36 mouse cellular contexts compared by ENCODE assay signal in the genomic region with DNA sequence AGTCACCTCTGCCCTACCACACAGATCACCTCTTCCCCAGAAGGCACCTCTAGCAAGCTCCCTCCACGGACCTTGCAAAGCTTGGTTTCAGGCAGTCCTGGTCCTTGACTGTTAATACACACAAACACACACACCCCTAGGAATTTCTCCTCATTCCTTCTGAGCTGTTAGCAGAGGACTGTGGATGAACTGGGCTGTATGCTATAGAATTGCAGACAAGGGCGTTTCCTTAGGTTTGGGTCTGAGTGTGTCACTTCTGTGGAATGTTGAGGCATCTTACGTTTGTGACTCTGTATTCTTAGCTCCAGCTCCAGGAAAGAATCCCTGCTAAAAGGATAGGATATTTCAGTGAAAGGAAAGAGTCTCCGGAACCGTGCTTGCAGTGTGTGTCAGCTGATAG. TPM values are rescaled to one million over a fixed set of nuclear protein-coding genes. Genes with fewer than 3 reads are reported as not detected.
DNase-seq lines count a peak whose midpoint lies in the region; ATAC-seq and TF ChIP-seq lines count a peak whose summit lies in the region.
"Had no signal": no experiment of that assay in that cellular context is flagged by ENCODE, and none has a peak within 500 bp of the region (broad histone marks: within the 10 kb centered on the region; RNA-seq: fewer than 3 reads in every experiment).

No protein-coding gene starts in this region.

- TF ChIP-seq RAD21 in CH12.LX (IDR thresholded peaks at IDR 0.05; ENCODE audit: low read depth, low read length) = no peak

- TF ChIP-seq POLR2A in CH12.LX (IDR thresholded peaks at IDR 0.05; ENCODE audit: low read depth, low read length) = no peak

- TF ChIP-seq CTCF in gastrocnemius, adult 2 months (IDR thresholded peaks at IDR 0.05) = no peak
- no peak for TF ChIP-seq CTCF in CH12.LX (conservative IDR thresholded peaks at IDR 0.05 in 1 of 2, IDR thresholded peaks at IDR 0.05 in 1 of 2; ENCODE audit: low read depth in 2 of 2, low read length in 2 of 2)

- H3K4me2 ChIP-seq in CH12.LX (ENCODE audit: insufficient read depth, low read depth, poor library complexity, severe bottlenecking) = no peak overlapping the region
- H3K4me2 ChIP-seq: hindbrain, embryonic 13.5 days; midbrain, embryonic 11.5 days; neural tube, embryonic 12.5 days had no signal

- no peak for TF ChIP-seq EP300 in CH12.LX (IDR thresholded peaks at IDR 0.05; ENCODE audit: low read length)

- ATAC-seq in erythroblast, adult 5-6 weeks (replicated peaks; ENCODE audit: low FRiP score, poor library complexity, severe bottlenecking) = no peak
- ATAC-seq: intestine, embryonic 16.5 days; midbrain, embryonic 16.5 days had no signal

- H3K9ac ChIP-seq in CH12.LX (ENCODE audit: insufficient read depth, low read depth) = no peak overlapping the region
- H3K9ac ChIP-seq: hindbrain, embryonic 13.5 days; liver, embryonic 14.5 days; neural tube, embryonic 12.5 days had no signal

- intact Hi-C loops in gastrocnemius, adult 2 months (cut with DNase I) = no loop called here

- in situ Hi-C loops in CH12.LX (cut with MboI; ENCODE audit: low pct_ligation_motif_present, low pct_unique_long_range_greater_than_20kb, low sequenced_read_pairs) = no loop called here

- peaks cover 45% of the 10 kb centered on the region for H3K79me2 ChIP-seq in CH12.LX (replicated peaks; ENCODE audit: control insufficient read depth, extremely low read depth, insufficient read depth, poor library complexity, severe bottlenecking)

- dilution Hi-C loops in CH12.LX (cut with MboI; ENCODE audit: extremely low pct_ligation_motif_present, extremely low pct_unique_long_range_greater_than_20kb, low sequenced_read_pairs) = no loop called here

- DNase-seq in gastrocnemius, adult 2 months = no peak
- no peak for DNase-seq in gastrocnemius, adult 18-20 months (ENCODE audit: low spot score)
- DNase-seq in 3134 (ENCODE audit: extremely low read depth, insufficient read length, low spot score) (peak; percentile 67), CH12.LX (ENCODE audit: extremely low read depth) (no peak), ZHBTc4 (ENCODE audit: low read depth, low spot score) (peak; percentile 75)
- DNase-seq in adrenal gland, postnatal 25 days = no peak
- DNase-seq in ovary, postnatal 14 days (ENCODE audit: low spot score) = no peak
- DNase-seq: adrenal gland, postnatal 14 days; B cell, adult 2 months; gastrocnemius, postnatal 36 days; heart, adult 18-20 months; heart, postnatal 4 days; kidney, adult 8-10 months; kidney, postnatal 10 days; layer of hippocampus, adult 9-11 months; liver; lung, adult 2 months; lung, postnatal 14 days; right cerebral cortex, postnatal 4 days; thymus, postnatal 4 days had no signal

- H3K27me3 ChIP-seq in CH12.LX (replicated peaks) = no peaks in the 10 kb centered on the region
- H3K27me3 ChIP-seq: hindbrain, embryonic 13.5 days; neural tube, embryonic 12.5 days had no signal

- H3K4me3 ChIP-seq in gastrocnemius, adult 2 months = no peak overlapping the region
- no peak overlapping the region for H3K4me3 ChIP-seq in CH12.LX (replicated peaks in 1 of 3; ENCODE audit: low read depth in 2 of 3, low read length in 2 of 3, poor library complexity in 1 of 3)
- H3K4me3 ChIP-seq: hindbrain, embryonic 13.5 days; neural tube, embryonic 12.5 days had no signal

- no peaks in the 10 kb centered on the region for H3K9me3 ChIP-seq in CH12.LX (replicated peaks; ENCODE audit: low read length)
- H3K9me3 ChIP-seq: hindbrain, embryonic 13.5 days; neural tube, embryonic 12.5 days had no signal

- peaks cover 29 to 90% of the 10 kb centered on the region in 2 experiments for H3K4me1 ChIP-seq in CH12.LX (ENCODE audit: control insufficient read depth in 1 of 2, insufficient read depth in 2 of 2)

- H3K27ac ChIP-seq in gastrocnemius, adult 2 months = peak overlapping the region; percentile 48; the same call in 1 of the 2 replicates
- peak overlapping the region; percentile 40 for H3K27ac ChIP-seq in CH12.LX (ENCODE audit: insufficient read depth, low read depth)
- H3K27ac ChIP-seq: liver, embryonic 14.5 days; neural tube, embryonic 12.5 days had no signal

- peaks cover 87 to 91% of the 10 kb centered on the region in 2 experiments for H3K36me3 ChIP-seq in CH12.LX (replicated peaks in 1 of 2; ENCODE audit: control insufficient read depth in 1 of 2, insufficient read depth in 1 of 2, low read length in 1 of 2)

TF ChIP-seq in CH12.LX, 34 proteins besides CTCF, POLR2A, EP300 and RAD21:
- TF ChIP-seq MAFK (IDR thresholded peaks at IDR 0.05; ENCODE audit: insufficient replicate concordance, low read length) (no peak), NELFE (IDR thresholded peaks at IDR 0.05; ENCODE audit: low read depth, low read length) (no peak), BHLHE40 (IDR thresholded peaks at IDR 0.05; ENCODE audit: low read depth, low read length) (no peak), MEF2A (IDR thresholded peaks at IDR 0.05; ENCODE audit: borderline replicate concordance, low read depth, low read length) (no peak), ZC3H11A (IDR thresholded peaks at IDR 0.05; ENCODE audit: low read depth, low read length) (no peak), ELF1 (IDR thresholded peaks at IDR 0.05; ENCODE audit: low read depth, low read length) (no peak), ZKSCAN1 (IDR thresholded peaks at IDR 0.05; ENCODE audit: borderline replicate concordance, low read depth, low read length) (no peak), NRF1 (IDR thresholded peaks at IDR 0.05; ENCODE audit: low read depth, low read length) (no peak), USF1 (IDR thresholded peaks at IDR 0.05; ENCODE audit: low read depth, low read length) (no peak), USF2 (conservative IDR thresholded peaks at IDR 0.05; ENCODE audit: low read depth, low read length) (no peak), HCFC1 (IDR thresholded peaks at IDR 0.05; ENCODE audit: low read depth, low read length) (no peak), KAT2A (IDR thresholded peaks at IDR 0.05; ENCODE audit: insufficient replicate concordance, low read length) (no peak), IRF4 (IDR thresholded peaks at IDR 0.05; ENCODE audit: low read depth, low read length) (no peak), PAX5 (IDR thresholded peaks at IDR 0.05; ENCODE audit: low read length) (no peak), E2F4 (IDR thresholded peaks at IDR 0.05; ENCODE audit: insufficient replicate concordance, low read depth, low read length) (no peak), SIN3A (IDR thresholded peaks at IDR 0.05; ENCODE audit: low read length) (no peak), ZNF384 (IDR thresholded peaks at IDR 0.05; ENCODE audit: low read depth, low read length) (no peak), JUN (IDR thresholded peaks at IDR 0.05; ENCODE audit: insufficient read depth, low read depth, low read length) (no peak), SMC3 (IDR thresholded peaks at IDR 0.05; ENCODE audit: low read depth, low read length) (no peak)

RNA-seq across cellular contexts. Expression of gene Gm13420, which starts 39.6 kb away (rescaled TPM):
- total RNA-seq in gastrocnemius, adult 2 months (2021) = not detected
- not detected for total RNA-seq in gastrocnemius, adult 18-20 months (2021)
- total RNA-seq in CH12.LX (2012; rRNA removed) (not detected in 2 replicates), CH12.LX (2014; rRNA removed) (not detected in 2 replicates)
- not detected in 2 replicates for polyA plus RNA-seq in CH12.LX (2012; ENCODE audit: insufficient read length, low read depth)
- not detected in 2 replicates for total RNA-seq in adrenal gland, postnatal 25 days (2021)
- not detected in 2 replicates for total RNA-seq in erythroblast, adult 5-6 weeks (2015; ENCODE audit: low replicate concordance)
- total RNA-seq in erythroblast, adult 5-6 weeks (2017; ENCODE audit: low replicate concordance) = not detected in 2 replicates
- total RNA-seq: adrenal gland, postnatal 14 days; gastrocnemius, postnatal 36 days; heart, adult 18-20 months; heart, postnatal 4 days; megakaryocyte progenitor cell, adult 5-6 weeks had no signal
- polyA plus RNA-seq: forebrain, embryonic 11.5 days; heart, postnatal 0 days; hindbrain, embryonic 13.5 days; limb, embryonic 11.5 days; midbrain, embryonic 11.5 days; neural tube, embryonic 12.5 days; thymus, postnatal 0 days had no signal

RNA-seq across cellular contexts. Expression of gene Gm13547, which starts 47.2 kb away (rescaled TPM):
- not detected for total RNA-seq in gastrocnemius, adult 2 months (2021)
- total RNA-seq in gastrocnemius, adult 18-20 months (2021) = not detected
- not detected in 2 replicates for total RNA-seq in CH12.LX (2012; rRNA removed)
- total RNA-seq in CH12.LX (2014; rRNA removed) = not detected in 2 replicates
- polyA plus RNA-seq in CH12.LX (2012; ENCODE audit: insufficient read length, low read depth) = 0.60 TPM in 1 of 2 replicates, not detected in the other
- not detected in 2 replicates for total RNA-seq in adrenal gland, postnatal 25 days (2021)
- not detected in 2 replicates for total RNA-seq in erythroblast, adult 5-6 weeks (2015; ENCODE audit: low replicate concordance)
- total RNA-seq in erythroblast, adult 5-6 weeks (2017; ENCODE audit: low replicate concordance) = 1.3 TPM in 1 of 2 replicates, not detected in the other
- total RNA-seq: adrenal gland, postnatal 14 days; gastrocnemius, postnatal 36 days; heart, adult 18-20 months; heart, postnatal 4 days; left cerebral cortex, postnatal 14 days; megakaryocyte progenitor cell, adult 5-6 weeks had no signal
- polyA plus RNA-seq: cortical plate, adult 2 months; forebrain, embryonic 11.5 days; heart, postnatal 0 days; hindbrain, embryonic 13.5 days; intestine, embryonic 16.5 days; large intestine, adult 2 months; limb, embryonic 11.5 days; liver, embryonic 14.5 days; lung, adult 2 months; midbrain, embryonic 11.5 days; midbrain, embryonic 16.5 days; spleen, adult 2 months; thymus, postnatal 0 days had no signal

Comparison
In these comparisons a context has a peak if more than half of its experiments do, and no peak if none do; other contexts are left out.
1. DNase-seq: peak in 3134 (single experiment) and ZHBTc4 (single experiment); none in gastrocnemius, adult 2 months (single experiment), gastrocnemius, adult 18-20 months (single experiment), CH12.LX (single experiment), adrenal gland, postnatal 25 days (single experiment) and ovary, postnatal 14 days (single experiment).